Mouse (Mus musculus): Measurements from ENCODE around the gene Glis2. TPM values are rescaled to one million over a fixed set of nuclear protein-coding genes. Genes with fewer than 3 reads are reported as not detected.

Gene Glis2
- polyA plus RNA-seq, 1 experiment, result 19.5 TPM

- H3K27me3 ChIP-seq (ENCODE audit: control insufficient read depth, insufficient read depth, low read length), result no peaks in the 10 kb centered on the region
- H3K4me3 ChIP-seq (replicated peaks; ENCODE audit: insufficient read depth, low read depth, low read length), result no peak overlapping the region
- WGBS, result 80% methylated on average over 4 of the region's 4 CpGs
- no peak for DNase-seq
- TF ChIP-seq POLR2A (IDR thresholded peaks at IDR 0.05; ENCODE audit: borderline replicate concordance, insufficient read depth, low read length), result no peak
- H3K4me1 ChIP-seq (ENCODE audit: control insufficient read depth, insufficient read depth, low read length), result no peaks in the 10 kb centered on the region
- no peak overlapping the region for H3K27ac ChIP-seq (ENCODE audit: insufficient read depth, low read length)
Observed at GRCm38 (mm10) chr16:4674091-4674490, 79.6 kb downstream of the Glis2 start.

Other genes starting within 250 kb of the Glis2 start
- 23.7 and 25.1 TPM in 2 replicates for gene Adcy9, start 174.2 kb upstream of the Glis2 start, polyA plus RNA-seq (2012; rRNA removed)
- 8.8 and 10.0 TPM in 2 replicates for gene Srl, start 52.9 kb upstream of the Glis2 start, polyA plus RNA-seq (2012; rRNA removed)
- gene Tfap4, start 34.9 kb upstream of the Glis2 start, polyA plus RNA-seq (2012; rRNA removed), result 9.8 and 9.9 TPM in 2 replicates
- 121 and 132 TPM in 2 replicates for gene Pam16, start 30.3 kb downstream of the Glis2 start, polyA plus RNA-seq (2012; rRNA removed)
- 6.4 and 6.5 TPM in 2 replicates for gene Vasn, start 45.2 kb downstream of the Glis2 start, polyA plus RNA-seq (2012; rRNA removed)
- 60.6 and 64.0 TPM in 2 replicates for gene Dnaja3, start 45.3 kb downstream of the Glis2 start, polyA plus RNA-seq (2012; rRNA removed)
- gene Coro7, start 85.1 kb downstream of the Glis2 start, polyA plus RNA-seq (2012; rRNA removed), result 85.9 and 86.1 TPM in 2 replicates
- 33.0 and 36.9 TPM in 2 replicates for gene Nmral1, start 124.6 kb downstream of the Glis2 start, polyA plus RNA-seq (2012; rRNA removed)
- 127 and 135 TPM in 2 replicates for gene Hmox2, start 131.6 kb downstream of the Glis2 start, polyA plus RNA-seq (2012; rRNA removed)
- 251 and 263 TPM in 2 replicates for gene Cdip1, start 195.6 kb downstream of the Glis2 start, polyA plus RNA-seq (2012; rRNA removed)
- gene 4930562C15Rik, start 240.7 kb downstream of the Glis2 start, polyA plus RNA-seq (2012; rRNA removed), result 0.08 TPM in 1 of 2 replicates, not detected in the other